Mouse (Mus musculus) urinary bladder, adult 2 months (tissue): ENCODE data around the gene Slc27a5. TPM values are rescaled to one million over a fixed set of nuclear protein-coding genes. Genes with fewer than 3 reads are reported as not detected.
A peak's percentile ranks its signal among the peaks of the same experiment; 100 is the strongest.

Experiments
- DNase-seq: peaks from one replicate; pipeline ENCODE4 v3.0.0; 2022; ENCODE audit warnings: low spot score
- polyA plus RNA-seq: library from polyadenylated mRNA; depleted of rRNA; stranded (reverse); fragments of >200 nt; gene quantifications from 2 replicates; pipeline ENCODE4 v1.2.3, GENCODE M21; 2012; rRNA removed

Slc27a5 gene
- 0.31 and 0.55 TPM in 2 replicates for polyA plus RNA-seq

- no peak for DNase-seq
These were observed at the start of gene Slc27a5 for GRCm38 (mm10) chr7:12998053-12998452. Slc27a5 (minus strand) TSS chr7:12998192.

DNA sequence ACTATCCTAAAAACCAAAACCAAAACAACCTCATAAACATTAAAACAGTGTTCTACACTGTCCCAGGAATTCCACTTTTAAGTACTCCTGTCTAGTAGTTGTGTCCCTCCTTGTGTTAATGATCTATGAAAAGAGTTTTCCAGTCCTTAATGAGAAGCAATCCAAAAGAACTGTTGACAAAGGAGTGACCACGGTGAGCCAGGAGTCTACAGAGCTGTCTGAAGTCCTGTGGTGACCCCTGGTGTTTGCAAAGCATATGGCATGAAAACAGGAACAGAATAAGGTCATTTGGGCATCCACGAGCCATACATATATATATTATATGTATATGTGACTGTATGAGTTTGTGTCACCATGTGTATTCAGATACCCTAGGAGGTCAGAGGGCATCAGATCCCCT is 48.1 kb upstream of the Slc27a5 start:
- no peak for DNase-seq

DNA sequence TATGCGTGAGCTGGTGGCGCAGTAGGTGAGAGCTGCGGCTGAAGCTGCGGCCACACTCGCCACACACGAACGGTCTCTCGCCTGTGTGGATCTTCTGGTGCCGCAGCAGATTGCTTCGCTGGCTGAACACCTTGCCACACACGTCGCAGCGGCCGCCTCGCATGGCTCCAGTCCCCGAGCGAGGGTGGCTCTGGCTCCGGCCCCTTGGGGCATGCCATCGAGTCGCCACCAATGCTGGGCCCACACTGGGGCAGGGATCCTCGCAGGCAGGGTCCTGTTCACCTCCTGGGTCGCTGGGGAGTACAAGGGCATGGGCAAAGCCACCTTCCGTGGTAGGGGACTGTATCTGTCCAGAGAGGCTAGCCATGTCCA is 46.2 kb upstream of the Slc27a5 start:
- no peak for DNase-seq

DNA sequence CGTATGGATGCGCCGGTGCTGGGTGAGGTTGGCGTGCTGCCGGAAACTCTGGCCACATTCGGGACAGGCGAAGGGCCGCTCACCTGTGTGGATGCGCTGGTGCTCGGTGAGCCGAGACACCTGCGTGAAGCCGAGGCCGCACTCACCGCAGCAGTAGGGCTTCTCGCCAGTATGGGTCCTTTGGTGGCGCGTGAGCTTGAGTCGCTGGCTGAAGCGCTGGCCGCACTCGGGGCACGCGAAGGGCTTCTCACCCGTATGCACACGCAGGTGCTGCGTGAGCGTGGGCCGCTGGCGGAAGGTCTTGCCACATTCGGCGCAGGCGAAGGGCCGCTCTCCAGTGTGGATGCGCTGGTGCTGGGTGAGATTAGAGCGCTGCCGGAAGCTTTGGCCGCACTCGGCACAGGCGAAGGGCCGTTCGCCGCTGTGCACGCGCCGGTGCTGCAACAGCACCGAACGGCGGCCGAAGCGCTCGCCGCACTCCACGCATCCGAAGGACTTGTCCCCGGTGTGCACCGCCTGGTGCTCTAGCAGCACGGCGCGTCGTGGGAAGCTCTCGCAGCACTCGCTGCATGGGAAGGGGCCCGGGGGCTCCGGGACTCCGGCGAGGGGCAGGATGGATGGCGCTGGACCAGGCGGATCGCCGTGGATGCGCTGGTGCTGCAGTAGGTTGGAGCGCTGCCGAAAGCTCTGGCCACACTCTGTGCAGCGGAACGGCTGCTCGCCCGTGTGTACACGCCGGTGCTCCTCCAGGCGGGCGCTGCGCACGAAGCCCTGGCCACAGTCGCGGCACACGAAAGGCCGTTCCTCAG is 45.7 kb upstream of the Slc27a5 start:
- DNase-seq = no peak

- no peak for DNase-seq
These were observed 45.1 kb upstream of the Slc27a5 start for GRCm38 (mm10) chr7:13043120-13043444.

DNA sequence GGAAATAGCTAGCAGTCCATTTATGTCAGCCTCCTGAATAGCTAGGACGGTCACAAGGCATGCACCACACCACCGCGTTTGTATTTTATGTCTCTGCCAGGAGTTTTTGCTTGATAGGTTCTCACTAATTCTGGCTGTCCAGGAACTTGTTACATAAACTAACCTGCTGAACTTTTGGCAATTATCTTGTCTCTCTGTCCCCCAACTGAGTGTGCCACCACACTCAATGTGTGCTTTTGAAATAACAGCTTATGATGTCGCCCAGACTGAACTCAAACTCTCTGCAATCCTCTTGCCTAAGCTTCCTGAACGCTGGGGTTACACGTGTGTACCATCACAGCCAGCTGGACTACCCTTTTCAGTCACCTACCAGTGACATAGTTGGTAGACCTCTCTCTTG is 44.5 kb upstream of the Slc27a5 start:
- no peak for DNase-seq

- no peak for DNase-seq
These were observed 43.3 kb upstream of the Slc27a5 start for GRCm38 (mm10) chr7:13041256-13041655.

DNA sequence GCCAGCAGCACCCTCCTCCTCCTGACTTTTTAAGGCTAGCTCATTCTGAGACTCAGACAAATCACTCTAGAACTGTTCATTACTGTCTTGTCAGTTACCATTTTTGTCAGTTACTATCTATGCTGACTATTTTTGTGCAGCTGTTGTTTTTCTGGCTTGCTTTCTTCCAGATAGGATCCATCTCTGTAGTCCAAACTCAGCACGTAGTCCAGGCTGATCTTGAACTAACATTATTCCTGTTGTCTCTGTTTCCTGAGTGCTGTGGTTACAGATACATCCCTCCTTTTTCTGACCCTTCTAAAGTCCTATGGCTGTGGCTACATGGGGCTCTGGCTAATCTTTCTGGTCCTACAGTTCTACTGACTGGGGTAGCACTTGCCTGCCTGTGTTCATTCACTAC is 41.2 kb upstream of the Slc27a5 start:
- no peak for DNase-seq

GRCm38 (mm10) chr7:13038621-13039169 is 40.7 kb upstream of the Slc27a5 start:
- DNase-seq = no peak

DNA sequence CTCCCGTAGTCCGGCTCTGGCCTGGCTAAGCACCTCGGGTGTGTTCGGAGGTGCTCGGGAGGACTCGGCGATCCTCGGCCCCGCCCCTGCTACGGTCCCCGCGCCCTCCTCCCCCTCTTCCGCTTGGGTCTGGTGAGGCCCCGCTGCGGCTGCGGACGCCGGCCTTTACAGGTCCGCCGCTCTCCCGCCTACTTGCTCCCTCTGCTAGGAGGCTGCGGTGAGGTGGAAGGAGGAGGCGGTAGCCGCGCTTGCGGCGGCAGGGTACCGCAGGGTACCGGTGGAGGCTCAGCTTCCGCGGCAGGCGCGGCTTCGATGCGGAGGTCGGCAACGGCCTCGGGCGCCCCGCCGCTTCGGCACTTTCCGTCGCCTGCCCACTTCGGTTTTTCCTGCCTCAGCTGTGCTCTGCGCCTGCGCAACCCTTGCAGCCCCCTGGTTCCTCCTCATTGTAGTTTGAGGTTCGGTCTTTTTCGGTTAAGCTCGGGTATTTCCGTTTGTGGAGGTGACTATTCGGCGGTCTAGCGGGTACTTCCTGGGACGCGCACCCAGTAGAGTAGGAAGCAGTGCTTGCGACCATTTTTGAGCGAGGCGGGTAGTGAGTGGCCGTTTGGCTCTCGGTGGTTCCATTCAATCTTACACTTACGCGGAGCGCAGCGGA is 40.0 kb upstream of the Slc27a5 start, which contains the start of gene Ube2m:
Ube2m (minus strand) TSS at position 375 of the 655 bp plus-strand sequence.
- DNase-seq = peak; percentile 99

DNA sequence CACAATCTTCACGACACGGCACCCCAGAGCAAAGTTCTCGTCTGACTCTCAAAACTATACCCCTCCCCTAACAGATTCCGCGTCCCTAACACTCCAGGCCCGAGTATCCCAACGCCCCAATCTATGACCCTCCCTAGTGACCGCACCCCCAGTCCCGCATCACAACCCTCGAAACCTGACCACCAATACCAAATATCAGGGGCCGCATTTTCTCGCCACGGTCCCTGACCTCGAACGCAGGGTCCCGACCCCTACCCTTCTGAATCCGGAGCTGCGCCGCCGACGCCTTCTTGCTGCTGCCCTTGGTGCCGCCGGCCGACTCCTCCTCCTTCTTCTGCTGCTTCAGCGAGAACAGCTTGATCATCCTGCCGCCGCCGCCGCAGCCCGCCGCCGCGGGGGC is 39.4 kb upstream of the Slc27a5 start:
- no peak for DNase-seq

- no peak for DNase-seq
These were observed 38.8 kb upstream of the Slc27a5 start for GRCm38 (mm10) chr7:13036806-13037205.

GRCm38 (mm10) chr7:13035211-13035855 is 37.3 kb upstream of the Slc27a5 start:
- no peak for DNase-seq

DNA sequence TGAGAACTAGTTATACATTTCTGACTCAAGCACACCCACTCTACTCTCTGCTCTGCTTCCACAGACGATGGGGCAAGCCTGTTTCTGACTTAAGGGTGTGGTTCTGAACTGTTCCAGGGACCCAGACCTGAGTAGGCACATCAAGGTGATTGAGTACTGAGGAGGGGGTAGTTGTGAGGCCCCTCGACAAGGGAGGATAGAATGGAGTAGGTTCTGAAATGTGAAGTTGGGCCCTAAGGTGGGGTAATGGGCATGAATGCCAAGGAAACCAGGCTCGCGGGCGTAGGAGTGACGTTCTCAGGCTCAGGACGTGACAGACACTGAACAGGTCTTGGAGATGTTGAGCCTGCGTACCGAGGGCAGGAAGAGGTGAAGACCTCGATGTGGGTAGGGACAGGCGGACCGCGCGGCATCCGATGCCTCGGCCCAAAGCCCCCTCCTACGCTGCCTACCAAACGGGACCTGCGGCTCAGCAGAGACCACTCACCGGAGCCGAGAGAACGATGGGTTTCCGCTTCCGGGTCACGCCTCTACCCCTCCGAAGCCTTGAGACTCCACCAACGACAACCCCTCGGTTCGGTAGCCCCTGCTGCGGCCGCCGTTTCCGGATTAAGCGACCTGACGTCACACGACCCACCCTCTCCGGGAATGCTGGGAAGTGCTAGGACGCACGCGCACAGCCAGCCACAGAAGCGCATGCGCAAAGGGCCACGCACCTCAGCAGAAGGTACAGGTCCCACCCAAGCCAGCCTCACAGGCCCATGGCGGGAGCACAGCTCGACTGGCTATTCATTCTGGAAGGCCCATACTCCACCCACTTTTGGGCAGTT is 36.4 kb upstream of the Slc27a5 start, which contains the start of gene Chmp2a:
Chmp2a (minus strand) TSS at position 660 of the 830 bp plus-strand sequence.
- DNase-seq = peak; percentile 95

GRCm38 (mm10) chr7:13033451-13034147 is 35.6 kb upstream of the Slc27a5 start:
- DNase-seq = no peak

GRCm38 (mm10) chr7:13032541-13032940 is 34.5 kb upstream of the Slc27a5 start:
- DNase-seq = no peak

GRCm38 (mm10) chr7:13031983-13032382 is 34.0 kb upstream of the Slc27a5 start:
- no peak for DNase-seq

DNA sequence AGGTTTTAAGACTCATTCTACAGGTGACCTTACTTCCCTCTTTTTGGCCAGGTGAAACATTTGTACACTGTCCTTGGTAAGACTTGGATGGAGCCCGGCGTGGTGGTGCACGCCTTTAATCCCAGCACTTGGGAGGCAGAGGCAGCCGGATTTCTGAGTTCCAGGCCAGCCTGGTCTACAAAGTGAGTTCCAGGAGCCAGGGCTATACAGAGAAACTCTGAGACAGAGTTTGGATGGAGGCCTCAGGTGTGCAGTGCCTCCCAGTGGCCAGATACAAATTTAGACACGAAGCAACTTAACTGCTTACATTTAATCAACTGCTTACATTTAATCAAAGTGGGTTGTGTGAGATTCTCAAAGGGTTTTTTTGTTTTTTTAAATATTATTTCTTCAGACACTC is 33.1 kb upstream of the Slc27a5 start:
- no peak for DNase-seq

- DNase-seq = no peak
These were observed 31.0 kb upstream of the Slc27a5 start for GRCm38 (mm10) chr7:13028986-13029385.

DNA sequence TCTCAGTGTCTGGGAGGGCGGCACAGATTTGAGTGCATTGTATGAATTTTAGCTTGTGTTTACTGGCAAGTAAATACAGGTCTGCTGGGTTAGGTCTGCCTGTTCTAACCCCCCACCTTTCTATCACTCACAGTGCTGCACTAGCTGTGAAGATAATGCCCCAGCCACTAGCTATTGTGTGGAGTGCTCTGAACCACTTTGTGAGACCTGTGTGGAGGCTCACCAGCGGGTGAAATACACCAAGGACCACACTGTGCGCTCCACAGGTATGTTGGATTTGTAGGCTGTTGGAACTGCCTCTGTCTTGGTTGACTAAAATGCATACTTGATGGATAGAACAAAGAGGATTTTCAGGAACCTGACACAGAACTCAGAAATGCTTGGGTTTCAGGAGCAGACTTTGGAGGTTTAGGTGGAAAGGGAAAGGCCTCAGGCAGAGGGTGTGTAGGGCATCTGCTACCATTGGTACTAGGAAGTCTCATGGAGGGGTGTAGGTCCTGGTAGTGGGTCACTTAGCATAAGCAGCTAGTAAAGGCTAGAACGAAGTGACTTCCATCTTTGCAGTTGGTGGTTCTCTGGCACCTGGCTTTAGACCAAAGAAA is 27.6 kb upstream of the Slc27a5 start:
- no peak for DNase-seq

DNA sequence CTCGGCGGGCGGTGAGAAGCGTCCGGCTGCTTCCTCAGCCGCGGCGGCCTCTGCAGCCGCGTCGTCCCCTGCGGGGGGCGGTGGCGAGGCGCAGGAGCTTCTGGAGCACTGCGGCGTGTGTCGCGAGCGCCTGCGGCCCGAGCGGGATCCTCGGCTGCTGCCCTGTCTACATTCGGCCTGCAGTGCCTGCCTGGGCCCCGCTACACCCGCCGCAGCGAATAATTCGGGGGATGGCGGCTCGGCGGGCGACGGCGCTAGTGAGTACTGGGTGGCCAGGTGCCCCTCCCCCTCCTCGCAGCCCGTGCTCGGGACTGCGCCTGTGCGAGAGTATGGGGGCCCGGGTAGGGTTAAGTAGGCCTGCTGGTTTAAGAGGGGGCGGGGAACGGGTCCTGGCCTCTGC is 26.8 kb upstream of the Slc27a5 start:
- peak; percentile 63 for DNase-seq
